Mouse (Mus musculus) liver, embryonic 14.5 days (tissue): ENCODE results near the gene Slc25a41.

Experiments
- CTCF ChIP-seq: IDR thresholded peaks from 2 replicates; pipeline ENCODE4 v1.5.1; 2016; ENCODE audit warnings: antibody characterized with exemption, low read depth, control low read depth
- EP300 ChIP-seq: IDR thresholded peaks from 2 replicates; pipeline ENCODE4 v1.6.1; 2016; ENCODE audit warnings: antibody characterized with exemption, low read depth

- TF ChIP-seq EP300 (no peak), CTCF (no peak)
Observed at GRCm38 (mm10) chr17:57079919-57080318, 38.5 kb upstream of the Slc25a41 start.
